Mouse (Mus musculus): ENCODE results near the gene B3gnt9. TPM values are rescaled to one million over a fixed set of nuclear protein-coding genes. Genes with fewer than 3 reads are reported as not detected.

Gene B3gnt9
- total and polyA plus RNA-seq, 2 experiments from 2014 or later, result 6.8 to 11.4 TPM

DNA sequence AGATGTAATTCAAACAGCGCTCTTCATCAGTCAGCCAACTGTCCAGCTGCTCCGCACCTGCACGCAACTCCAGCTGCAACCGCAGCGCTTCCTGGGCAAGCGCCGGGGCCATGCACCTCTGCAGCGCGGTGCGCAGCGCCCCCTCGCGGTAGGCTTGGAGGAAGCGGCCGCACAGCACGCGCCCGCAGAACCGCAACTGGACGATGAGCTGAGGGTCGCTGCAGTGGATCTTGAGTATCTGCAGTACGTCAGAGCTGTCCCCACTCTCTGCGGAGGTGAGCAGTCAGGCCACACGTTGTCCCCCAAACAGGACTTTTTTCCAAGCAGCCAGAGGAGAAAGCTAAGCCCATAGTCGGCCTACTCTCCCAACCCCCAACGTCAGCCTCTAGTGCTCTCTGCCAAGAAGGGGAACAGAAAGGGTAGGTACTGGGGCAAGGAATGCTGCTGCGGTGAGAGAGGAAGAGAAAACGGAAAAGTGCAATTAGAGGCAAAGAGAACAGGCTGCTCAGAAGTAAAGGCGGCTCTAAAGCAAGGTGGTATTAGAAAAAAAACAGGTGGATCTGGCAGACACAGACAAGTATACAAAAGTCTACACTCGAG, 4.9 kb upstream of the B3gnt9 start:
- H3K27me3 ChIP-seq (ENCODE audit: insufficient read depth, low read length), result peaks cover 48% of the 10 kb centered on the region

DNA sequence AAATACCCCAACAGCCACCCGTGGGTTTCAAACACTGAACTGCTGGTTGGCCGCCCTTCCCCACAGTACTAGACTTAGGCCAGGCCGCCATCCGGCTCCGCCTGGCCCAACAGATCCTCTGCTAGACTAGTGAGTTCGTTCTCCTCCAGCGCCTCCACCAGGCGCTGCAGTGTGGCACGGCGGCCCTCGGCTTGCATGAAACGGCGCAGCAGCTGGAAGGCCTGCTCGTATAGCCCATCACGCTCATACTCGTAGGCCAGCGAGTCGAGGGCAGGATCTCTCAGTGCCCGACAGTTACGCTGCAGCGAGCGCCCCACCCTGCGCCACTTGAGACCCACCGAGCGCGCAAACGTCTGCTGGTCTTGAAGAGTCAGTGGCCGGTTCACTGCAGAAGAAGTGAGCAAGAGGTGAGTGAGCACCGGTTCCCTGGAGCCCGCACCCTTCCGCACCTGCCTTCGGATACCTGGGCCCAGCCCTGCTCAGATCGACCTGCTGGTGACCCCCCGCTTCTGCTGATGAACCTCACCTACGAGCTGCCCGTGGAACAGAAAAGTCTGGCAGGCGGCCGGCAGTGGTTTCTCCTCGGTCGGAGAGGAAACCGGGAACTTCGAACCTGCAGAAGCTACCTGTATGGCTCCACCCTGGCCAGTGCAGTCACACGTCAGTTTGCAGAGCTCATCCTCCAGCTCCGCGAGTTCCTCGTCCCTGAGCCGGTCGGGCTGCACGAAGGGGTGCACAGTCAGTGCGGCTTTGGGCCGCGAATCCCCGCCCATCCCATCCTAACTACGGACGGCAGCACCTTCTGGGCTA, 4.2 kb upstream of the B3gnt9 start:
- no peaks in the 10 kb centered on the region for H3K36me3 ChIP-seq (ENCODE audit: insufficient read depth)
- peaks cover 48% of the 10 kb centered on the region for H3K27me3 ChIP-seq (ENCODE audit: insufficient read depth, low read length)
- H3K9ac ChIP-seq, result peak overlapping the region; percentile 33; the same call in 1 of the 2 replicates
- H3K27ac ChIP-seq (ENCODE audit: low read depth, low read length), result no peak overlapping the region
- H3K4me1 ChIP-seq (ENCODE audit: insufficient read depth), result peaks cover 4% of the 10 kb centered on the region
- no peak for DNase-seq
- peak overlapping the region; percentile 64 for H3K4me2 ChIP-seq (ENCODE audit: low read depth)
- peak overlapping the region; percentile 36 for H3K4me3 ChIP-seq (ENCODE audit: low read depth, low read length)
- TF ChIP-seq CTCF (IDR thresholded peaks at IDR 0.05; ENCODE audit: low read depth), result peak; percentile 54
- ATAC-seq, result peak; percentile 19
- H3K9me3 ChIP-seq (ENCODE audit: low read length), result no peaks in the 10 kb centered on the region
- 3% methylated on average over 55 of the region's 55 CpGs for WGBS

More for the DNA sequence above, 4.9 kb upstream of the B3gnt9 start:
- peak; percentile 97 for TF ChIP-seq CTCF (IDR thresholded peaks at IDR 0.05; ENCODE audit: low read depth)
- ATAC-seq (peak; percentile 62), DNase-seq (peak; percentile 79)
- H3K9ac ChIP-seq, result peak overlapping the region; percentile 33; the same call in 1 of the 2 replicates
- no peaks in the 10 kb centered on the region for H3K9me3 ChIP-seq (ENCODE audit: low read length)
- no peaks in the 10 kb centered on the region for H3K36me3 ChIP-seq (ENCODE audit: insufficient read depth)
- H3K4me1 ChIP-seq (ENCODE audit: insufficient read depth), result peaks cover 2% of the 10 kb centered on the region
- peak overlapping the region; percentile 36 for H3K4me3 ChIP-seq (ENCODE audit: low read depth, low read length)
- 3% methylated on average over 30 of the region's 30 CpGs for WGBS
- no peak overlapping the region for H3K27ac ChIP-seq (ENCODE audit: low read depth, low read length)
- H3K4me2 ChIP-seq (ENCODE audit: low read depth), result peak overlapping the region; percentile 64

DNA sequence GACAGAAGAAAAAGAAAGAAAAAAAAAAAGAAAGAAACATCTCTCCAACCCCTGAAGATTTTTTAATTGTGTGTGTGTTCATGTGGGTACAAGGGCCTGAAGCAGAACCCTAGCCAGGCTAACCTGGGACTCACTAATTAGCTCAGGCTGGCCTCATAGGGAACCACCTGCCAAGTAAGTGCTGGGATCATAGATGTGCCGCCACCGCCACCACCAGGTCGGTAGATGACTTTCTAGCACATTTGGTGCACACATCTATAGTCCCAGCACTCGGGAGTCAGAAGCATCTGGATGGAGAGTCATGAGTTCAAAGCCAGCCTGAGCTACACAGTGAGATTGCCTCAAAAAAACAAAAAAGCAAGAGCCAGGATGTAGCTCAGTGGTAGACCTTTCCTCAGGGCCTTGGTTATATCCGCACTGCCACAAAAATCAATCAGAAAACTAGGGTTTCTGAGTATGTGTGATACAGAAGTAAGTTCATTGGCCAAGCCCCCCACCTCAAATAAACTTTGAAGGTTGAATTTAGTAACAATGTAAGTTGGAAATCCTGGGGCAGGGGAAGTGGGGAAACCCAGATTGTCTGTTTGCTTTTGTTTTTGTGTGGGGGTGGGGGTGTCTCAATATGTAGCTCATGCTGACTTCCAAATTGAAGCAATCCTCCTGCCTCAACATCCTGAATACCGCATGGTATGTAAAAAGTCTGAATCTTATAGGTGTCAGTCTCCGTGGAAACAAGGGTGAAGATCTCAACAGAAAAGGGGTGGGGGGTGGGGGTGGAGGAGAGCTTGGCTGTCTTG, 2.6 kb upstream of the B3gnt9 start:
- Histone ChIP-seq H3K27ac (ENCODE audit: low read depth, low read length) (no peak overlapping the region), H3K9ac (no peak overlapping the region), H3K4me1 (ENCODE audit: insufficient read depth) (peaks cover 4% of the 10 kb centered on the region), H3K27me3 (ENCODE audit: insufficient read depth, low read length) (peaks cover 44% of the 10 kb centered on the region), H3K9me3 (ENCODE audit: low read length) (no peaks in the 10 kb centered on the region), H3K36me3 (ENCODE audit: insufficient read depth) (peaks cover 10% of the 10 kb centered on the region; the same call in 1 of the 2 replicates), H3K4me3 (ENCODE audit: low read depth, low read length) (no peak overlapping the region), H3K4me2 (ENCODE audit: low read depth) (no peak overlapping the region)
- no peak for DNase-seq
- WGBS, result 69% methylated on average over 7 of the region's 7 CpGs
- TF ChIP-seq CTCF (IDR thresholded peaks at IDR 0.05; ENCODE audit: low read depth), result no peak
- no peak for ATAC-seq

DNA sequence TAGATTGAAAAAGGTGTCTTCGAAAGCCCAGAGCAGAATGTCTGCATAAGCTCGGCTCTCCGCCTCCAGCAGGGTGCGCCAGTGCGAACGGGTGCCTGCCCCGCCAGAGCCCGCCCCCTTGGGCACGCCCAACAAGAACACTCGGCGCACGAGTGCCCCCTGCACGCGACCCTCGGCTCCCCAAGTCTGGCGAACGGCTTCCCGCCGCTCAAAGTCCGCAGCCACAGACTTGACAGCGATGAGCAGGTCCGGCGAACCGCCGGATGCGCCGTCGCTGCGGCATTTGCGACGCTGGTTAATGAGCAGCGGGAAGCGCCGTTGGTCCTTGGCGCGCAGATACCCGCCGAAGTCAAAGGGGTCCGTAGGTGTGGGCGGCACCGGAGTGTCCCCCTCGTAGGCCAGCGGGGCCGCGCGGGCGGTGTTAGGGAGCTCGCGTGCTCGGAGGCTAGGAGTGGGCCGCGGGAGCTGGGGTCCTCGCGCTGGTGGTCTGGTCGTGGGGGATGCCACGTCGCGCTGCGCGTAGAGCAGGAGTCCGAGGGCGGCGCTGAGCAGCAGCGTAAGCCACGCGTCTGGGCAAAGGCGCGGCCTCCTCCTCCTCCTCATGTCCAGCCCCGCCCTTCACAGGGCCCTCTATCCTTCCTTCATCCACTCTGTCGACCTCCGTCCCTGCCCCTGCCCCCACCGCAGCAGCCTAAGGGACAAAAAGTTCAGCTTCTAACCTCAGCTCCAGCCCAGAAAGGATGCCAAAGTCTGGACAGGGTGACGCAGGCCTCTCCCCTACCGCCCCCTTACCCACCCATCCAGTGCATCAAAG, 594 bp downstream of the B3gnt9 start:
- Histone ChIP-seq H3K27ac (ENCODE audit: low read depth, low read length) (no peak overlapping the region), H3K4me1 (ENCODE audit: insufficient read depth) (peaks cover 4% of the 10 kb centered on the region), H3K4me3 (ENCODE audit: low read depth, low read length) (peak overlapping the region; percentile 56), H3K9ac (peak overlapping the region; percentile 73), H3K27me3 (ENCODE audit: insufficient read depth, low read length) (peaks cover 21% of the 10 kb centered on the region), H3K4me2 (ENCODE audit: low read depth) (peak overlapping the region; percentile 92), H3K9me3 (ENCODE audit: low read length) (no peaks in the 10 kb centered on the region), H3K36me3 (ENCODE audit: insufficient read depth) (peaks cover 38% of the 10 kb centered on the region)
- ATAC-seq (peak; percentile 92), DNase-seq (peak; percentile 92)
- TF ChIP-seq CTCF (IDR thresholded peaks at IDR 0.05; ENCODE audit: low read depth), result peak; percentile 93
- WGBS, result 1% methylated on average over 74 of the region's 74 CpGs

DNA sequence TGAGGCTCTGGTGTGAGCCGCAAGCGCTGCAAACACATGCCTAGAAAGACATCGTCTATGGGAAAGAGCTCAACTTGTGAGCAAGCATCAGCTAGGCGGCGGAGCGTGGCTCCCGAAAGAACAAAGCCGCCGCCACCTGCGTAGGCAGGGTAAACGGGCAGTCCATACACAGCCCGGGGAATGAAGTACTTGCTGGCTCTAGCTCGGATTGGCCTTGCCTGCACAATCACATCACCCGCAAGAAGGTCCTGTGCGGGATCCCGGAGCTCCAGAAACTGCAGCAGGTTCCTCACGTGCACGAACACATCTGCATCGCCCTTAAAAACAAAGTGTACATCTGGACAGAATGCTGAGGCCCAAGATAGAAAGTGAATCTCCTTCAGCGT, 1.2 kb downstream of the B3gnt9 start:
- DNase-seq, result peak; percentile 46
- no peak overlapping the region; the same call in 1 of the 2 replicates for H3K9ac ChIP-seq
- H3K4me1 ChIP-seq (ENCODE audit: insufficient read depth), result peaks cover 4% of the 10 kb centered on the region
- TF ChIP-seq CTCF (IDR thresholded peaks at IDR 0.05; ENCODE audit: low read depth), result no peak
- H3K36me3 ChIP-seq (ENCODE audit: insufficient read depth), result peaks cover 44% of the 10 kb centered on the region
- H3K27me3 ChIP-seq (ENCODE audit: insufficient read depth, low read length), result peaks cover 15% of the 10 kb centered on the region
- ATAC-seq, result peak; percentile 28; the same call in 1 of the 2 replicates
- peak overlapping the region; percentile 92 for H3K4me2 ChIP-seq (ENCODE audit: low read depth)
- no peaks in the 10 kb centered on the region for H3K9me3 ChIP-seq (ENCODE audit: low read length)
- H3K4me3 ChIP-seq (ENCODE audit: low read depth, low read length), result peak overlapping the region; percentile 56
- no peak overlapping the region for H3K27ac ChIP-seq (ENCODE audit: low read depth, low read length)
- 30% methylated on average over 20 of the region's 20 CpGs for WGBS

All from forebrain, postnatal 0 days (tissue).